In genomic region chr11:74830256-74831161, GRCm38 (mm10) we compare ENCODE assay signal across 8 mouse cellular contexts. TPM values are rescaled to one million over a fixed set of nuclear protein-coding genes. Genes with fewer than 3 reads are reported as not detected.
A peak's percentile ranks its signal among the peaks of the same experiment; 100 is the strongest.
DNase-seq lines count a peak whose midpoint lies in the region; ATAC-seq lines count a peak whose summit lies in the region.

Gene Mnt, plus strand, starts transcription at chr11:74830920.

- peak; percentile 79 for DNase-seq in c-Kit-negative CD71-positive TER-119-positive erythroid progenitor cells, embryonic 14.5 days (ENCODE audit: low read depth, low spot score)
- peak; percentile 99 for DNase-seq in fibroblast of lung, adult 2 months (ENCODE audit: low read depth)
- peak; percentile 100 for DNase-seq in kidney, postnatal 14 days
- peak; percentile 95 for DNase-seq in liver, embryonic 13.5 days
- DNase-seq in neural tube, embryonic 10.5 days (ENCODE audit: extremely low spot score, low spot score): peak; percentile 96

- peak within 1 kb of the TSS; percentile 96 to 99 for H3K27ac ChIP-seq in heart, embryonic 14.5 days (replicated peaks in 1 of 2; ENCODE audit: control insufficient read depth in 1 of 2, insufficient read depth in 1 of 2, low read depth in 2 of 2, low read length in 2 of 2)
- H3K27ac ChIP-seq in liver, embryonic 13.5 days: peak within 1 kb of the TSS; percentile 96
- H3K27ac ChIP-seq in stomach, embryonic 16.5 days (ENCODE audit: low read length): peak within 1 kb of the TSS; percentile 100

- H3K4me3 ChIP-seq in heart, embryonic 14.5 days (ENCODE audit: control insufficient read depth in 1 of 2, insufficient read depth in 1 of 2, low read depth in 1 of 2, low read length in 2 of 2): peak within 1 kb of the TSS; percentile 81 to 92
- H3K4me3 ChIP-seq in liver, embryonic 13.5 days (replicated peaks): peak within 1 kb of the TSS; percentile 76
- peak within 1 kb of the TSS; percentile 79 for H3K4me3 ChIP-seq in stomach, embryonic 16.5 days (replicated peaks; ENCODE audit: low read length)

- H3K9me3 ChIP-seq in heart, embryonic 14.5 days (ENCODE audit: control insufficient read depth, low read length): no peaks in the 10 kb centered on the region
- H3K9me3 ChIP-seq in liver, embryonic 13.5 days (replicated peaks): no peaks in the 10 kb centered on the region
- no peaks in the 10 kb centered on the region for H3K9me3 ChIP-seq in stomach, embryonic 16.5 days (replicated peaks; ENCODE audit: control insufficient read depth, low read length)

- peak; percentile 59 for ATAC-seq in CD4-positive, CD25-positive, alpha-beta regulatory T cell, adult 4 months
- peak; percentile 79 for ATAC-seq in heart, embryonic 14.5 days (ENCODE audit: insufficient number of reproducible peaks, insufficient read depth, low FRiP score, low read depth)
- peak; percentile 72 for ATAC-seq in liver, embryonic 13.5 days (ENCODE audit: low read depth)
- peak; percentile 87 for ATAC-seq in stomach, embryonic 16.5 days (ENCODE audit: insufficient read depth, low FRiP score)

- WGBS in heart, embryonic 14.5 days: under 1% methylated on average over 66 of the region's 70 CpGs
- 1% methylated on average over 70 of the region's 70 CpGs for WGBS in liver, embryonic 13.5 days (ENCODE audit: insufficient replicate concordance)
- under 1% methylated on average over 70 of the region's 70 CpGs for WGBS in stomach, embryonic 16.5 days

- H3K36me3 ChIP-seq in heart, embryonic 14.5 days (ENCODE audit: control insufficient read depth, insufficient read depth, low read length): no peaks in the 10 kb centered on the region
- no peaks in the 10 kb centered on the region for H3K36me3 ChIP-seq in liver, embryonic 13.5 days
- no peaks in the 10 kb centered on the region for H3K36me3 ChIP-seq in stomach, embryonic 16.5 days (ENCODE audit: control insufficient read depth, insufficient read depth, low read length)

- H3K4me2 ChIP-seq in heart, embryonic 14.5 days (ENCODE audit: low read length): peak within 1 kb of the TSS; percentile 79
- peak within 1 kb of the TSS; percentile 100 for H3K4me2 ChIP-seq in liver, embryonic 13.5 days
- H3K4me2 ChIP-seq in stomach, embryonic 16.5 days (ENCODE audit: low read depth, low read length): peak within 1 kb of the TSS; percentile 95

- no peaks in the 10 kb centered on the region for H3K27me3 ChIP-seq in heart, embryonic 14.5 days (ENCODE audit: control insufficient read depth, insufficient read depth, low read length)
- no peaks in the 10 kb centered on the region for H3K27me3 ChIP-seq in liver, embryonic 13.5 days
- H3K27me3 ChIP-seq in stomach, embryonic 16.5 days (ENCODE audit: control insufficient read depth, insufficient read depth, low read length): no peaks in the 10 kb centered on the region

- peak within 1 kb of the TSS; percentile 92 for H3K9ac ChIP-seq in heart, embryonic 14.5 days (ENCODE audit: low read length)
- peak within 1 kb of the TSS; percentile 90 for H3K9ac ChIP-seq in liver, embryonic 13.5 days
- peak within 1 kb of the TSS; percentile 85 for H3K9ac ChIP-seq in stomach, embryonic 16.5 days (ENCODE audit: low read length)

- H3K4me1 ChIP-seq in heart, embryonic 14.5 days (ENCODE audit: control insufficient read depth in 2 of 2, insufficient read depth in 2 of 2, low read length in 2 of 2): peaks cover 23 to 32% of the 10 kb centered on the region in 2 experiments
- H3K4me1 ChIP-seq in liver, embryonic 13.5 days (replicated peaks): peaks cover 83% of the 10 kb centered on the region
- peaks cover 33% of the 10 kb centered on the region; the same call in 1 of the 2 replicates for H3K4me1 ChIP-seq in stomach, embryonic 16.5 days (ENCODE audit: control insufficient read depth, insufficient read depth, low read length)

RNA-seq across cellular contexts. Expression of gene Mnt, which starts in this region (rescaled TPM):
- 1 to 10 TPM; 5.1 to 5.9 TPM for polyA plus RNA-seq in CD4-positive, CD25-positive, alpha-beta regulatory T cell, adult 4 months (2017; shearing (Covaris generic))
- polyA plus RNA-seq in heart, embryonic 14.5 days (2014; fragmentation: Nextera tagmentation; extraction: Ambion mirVana): 3.5 and 3.7 TPM in 2 replicates
- 1.3 and 1.5 TPM in 2 replicates for polyA plus RNA-seq in liver, embryonic 13.5 days (2015; fragmentation: Nextera tagmentation; extraction: Ambion mirVana)
- polyA plus RNA-seq in stomach, embryonic 16.5 days (2015; fragmentation: Nextera tagmentation; extraction: Ambion mirVana): 2.5 and 3.2 TPM in 2 replicates

Comparison
In these comparisons a context has a peak if more than half of its experiments do, and no peak if none do; other contexts are left out.
1. Peak in every context shown above with its lines: DNase-seq, ATAC-seq, H3K4me3 ChIP-seq and H3K27ac ChIP-seq.